Mouse (Mus musculus): ENCODE measurements at regions not wholly inside any gene's neighbourhood (a gene's known extent, or its start where the extent isn't known, plus 50 kb on each side); places are given as distances from the start of the nearest gene placed in this dataset.

DNA sequence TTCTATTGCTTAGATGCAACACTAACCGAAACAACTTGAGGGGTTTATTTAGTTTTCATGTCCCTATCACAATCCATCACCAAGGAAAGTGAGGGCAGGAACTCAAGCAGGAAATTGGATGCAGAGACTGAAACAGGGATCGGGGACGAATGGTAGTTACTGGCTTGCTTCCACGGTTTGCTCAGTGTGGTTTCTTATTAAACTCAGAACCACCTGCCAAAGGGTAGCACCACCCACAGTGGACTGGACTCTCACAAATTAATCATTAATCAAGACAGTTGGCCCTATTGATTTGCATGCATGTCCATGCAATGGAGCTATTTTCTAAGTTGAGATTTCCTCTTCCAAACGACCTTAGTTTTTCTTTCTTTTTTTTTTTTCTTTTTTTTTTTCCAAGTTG, 719.2 kb downstream of the Diaph3 start:
- H3K36me3 ChIP-seq (ENCODE audit: control insufficient read depth, insufficient read depth) = no peaks in the 10 kb centered on the region
- H3K9me3 ChIP-seq (ENCODE audit: control insufficient read depth) = no peaks in the 10 kb centered on the region
- TF ChIP-seq CTCF (IDR thresholded peaks at IDR 0.05; ENCODE audit: low read depth) = no peak
- no peak overlapping the region for H3K4me2 ChIP-seq (replicated peaks; ENCODE audit: low read depth)
- H3K27ac ChIP-seq (ENCODE audit: low read depth, low read length) = no peak overlapping the region
- H3K9ac ChIP-seq (ENCODE audit: low read depth, low read length) = no peak overlapping the region
- H3K4me3 ChIP-seq (ENCODE audit: low read depth, low read length) = no peak overlapping the region
- WGBS = 51% methylated on average over 5 of the region's 5 CpGs
- no peak for ATAC-seq
- H3K27me3 ChIP-seq (replicated peaks; ENCODE audit: control insufficient read depth, insufficient read depth, low read length) = no peaks in the 10 kb centered on the region
- no peaks in the 10 kb centered on the region for H3K4me1 ChIP-seq (replicated peaks; ENCODE audit: control insufficient read depth, insufficient read depth, low read length)

DNA sequence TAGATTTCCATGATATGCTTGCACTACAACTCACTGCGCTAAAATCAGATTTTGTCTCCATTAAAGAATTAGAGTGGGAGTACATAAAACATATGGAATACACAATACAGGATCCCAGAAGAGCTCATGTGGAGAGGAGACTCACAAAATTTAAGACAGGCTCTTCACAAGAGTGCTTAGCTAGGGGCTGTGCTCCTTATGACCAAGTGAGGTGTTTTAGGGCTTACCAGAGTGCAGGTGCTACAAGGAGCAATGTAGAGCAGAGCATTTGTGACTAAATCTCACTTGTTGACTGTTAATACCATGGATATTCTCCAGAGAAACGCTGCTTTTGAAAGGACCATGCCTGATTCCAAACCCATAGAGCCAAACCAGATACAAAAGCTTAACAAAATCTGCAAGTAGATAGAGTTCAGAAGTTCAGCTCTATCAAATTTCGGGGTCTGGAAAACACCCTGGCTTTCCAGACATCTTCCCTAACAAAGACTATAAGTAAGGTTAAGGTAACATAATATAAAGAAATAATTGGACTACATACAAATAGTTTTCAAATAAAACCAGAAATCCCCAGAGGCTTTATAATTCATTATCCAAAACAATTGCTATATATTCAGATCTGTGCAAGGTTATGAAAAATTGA, 721.0 kb downstream of the Diaph3 start:
- Histone ChIP-seq H3K9me3 (ENCODE audit: control insufficient read depth) (no peaks in the 10 kb centered on the region), H3K4me1 (replicated peaks; ENCODE audit: control insufficient read depth, insufficient read depth, low read length) (no peaks in the 10 kb centered on the region), H3K4me3 (ENCODE audit: low read depth, low read length) (no peak overlapping the region), H3K9ac (ENCODE audit: low read depth, low read length) (no peak overlapping the region), H3K4me2 (replicated peaks; ENCODE audit: low read depth) (no peak overlapping the region), H3K36me3 (ENCODE audit: control insufficient read depth, insufficient read depth) (no peaks in the 10 kb centered on the region), H3K27me3 (replicated peaks; ENCODE audit: control insufficient read depth, insufficient read depth, low read length) (no peaks in the 10 kb centered on the region), H3K27ac (ENCODE audit: low read depth, low read length) (no peak overlapping the region)
- TF ChIP-seq CTCF (IDR thresholded peaks at IDR 0.05; ENCODE audit: low read depth) = no peak
- no peak for ATAC-seq
- 78% methylated on average over 3 of the region's 3 CpGs for WGBS

DNA sequence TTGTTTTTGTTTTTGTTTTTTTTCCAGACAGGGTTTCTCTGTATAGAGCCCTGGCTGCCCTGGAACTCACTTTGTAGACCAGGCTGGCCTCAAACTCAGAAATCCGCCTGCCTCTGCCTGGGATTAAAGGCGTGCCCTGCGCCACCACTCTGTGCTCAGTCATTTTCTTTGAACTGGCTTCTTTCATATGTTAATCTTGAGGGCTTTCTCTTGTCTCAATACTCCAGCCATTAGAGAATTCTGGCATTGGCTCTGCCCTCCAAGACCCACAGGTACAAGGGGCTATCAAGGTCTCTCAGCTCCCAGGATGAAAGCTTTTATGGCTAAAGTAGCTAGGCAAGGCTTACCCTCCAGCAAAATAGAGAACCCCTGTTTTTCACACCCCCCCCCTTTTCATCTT, 744.2 kb downstream of the Diaph3 start:
- no peak for ATAC-seq
- Histone ChIP-seq H3K36me3 (ENCODE audit: control insufficient read depth, insufficient read depth) (no peaks in the 10 kb centered on the region), H3K4me2 (replicated peaks; ENCODE audit: low read depth) (no peak overlapping the region), H3K27ac (ENCODE audit: low read depth, low read length) (no peak overlapping the region), H3K9me3 (ENCODE audit: control insufficient read depth) (no peaks in the 10 kb centered on the region), H3K9ac (ENCODE audit: low read depth, low read length) (no peak overlapping the region), H3K4me3 (ENCODE audit: low read depth, low read length) (no peak overlapping the region), H3K27me3 (replicated peaks; ENCODE audit: control insufficient read depth, insufficient read depth, low read length) (no peaks in the 10 kb centered on the region), H3K4me1 (replicated peaks; ENCODE audit: control insufficient read depth, insufficient read depth, low read length) (no peaks in the 10 kb centered on the region)
- 92% methylated on average over 3 of the region's 3 CpGs for WGBS
- no peak for TF ChIP-seq CTCF (IDR thresholded peaks at IDR 0.05; ENCODE audit: low read depth)

DNA sequence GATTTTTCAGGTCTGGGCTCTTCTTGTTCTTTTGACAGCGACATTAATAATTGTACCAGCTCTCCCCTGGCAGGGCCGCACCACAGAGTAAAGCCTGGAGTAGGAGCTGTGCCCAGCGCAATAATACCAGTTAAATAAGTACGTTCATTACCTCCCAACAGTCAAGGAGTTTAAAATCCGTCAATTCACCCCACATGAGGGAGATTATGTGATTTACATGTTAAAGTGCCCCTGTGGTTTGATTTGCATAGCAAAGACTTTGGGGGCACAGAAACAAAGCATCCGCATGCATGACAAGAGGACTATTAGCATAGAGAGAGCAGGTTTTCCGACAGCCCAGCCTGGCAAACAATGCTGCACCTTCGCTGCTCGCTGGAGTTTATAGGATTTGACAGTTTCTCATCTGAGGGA, 745.1 kb downstream of the Diaph3 start:
- no peak overlapping the region for H3K27ac ChIP-seq (ENCODE audit: low read depth, low read length)
- no peaks in the 10 kb centered on the region for H3K36me3 ChIP-seq (ENCODE audit: control insufficient read depth, insufficient read depth)
- no peaks in the 10 kb centered on the region for H3K4me1 ChIP-seq (replicated peaks; ENCODE audit: control insufficient read depth, insufficient read depth, low read length)
- ATAC-seq = no peak
- 31% methylated on average over 9 of the region's 9 CpGs for WGBS
- no peak overlapping the region for H3K9ac ChIP-seq (ENCODE audit: low read depth, low read length)
- no peak for TF ChIP-seq CTCF (IDR thresholded peaks at IDR 0.05; ENCODE audit: low read depth)
- no peaks in the 10 kb centered on the region for H3K9me3 ChIP-seq (ENCODE audit: control insufficient read depth)
- H3K4me2 ChIP-seq (replicated peaks; ENCODE audit: low read depth) = no peak overlapping the region
- no peak overlapping the region for H3K4me3 ChIP-seq (ENCODE audit: low read depth, low read length)
- H3K27me3 ChIP-seq (replicated peaks; ENCODE audit: control insufficient read depth, insufficient read depth, low read length) = no peaks in the 10 kb centered on the region

DNA sequence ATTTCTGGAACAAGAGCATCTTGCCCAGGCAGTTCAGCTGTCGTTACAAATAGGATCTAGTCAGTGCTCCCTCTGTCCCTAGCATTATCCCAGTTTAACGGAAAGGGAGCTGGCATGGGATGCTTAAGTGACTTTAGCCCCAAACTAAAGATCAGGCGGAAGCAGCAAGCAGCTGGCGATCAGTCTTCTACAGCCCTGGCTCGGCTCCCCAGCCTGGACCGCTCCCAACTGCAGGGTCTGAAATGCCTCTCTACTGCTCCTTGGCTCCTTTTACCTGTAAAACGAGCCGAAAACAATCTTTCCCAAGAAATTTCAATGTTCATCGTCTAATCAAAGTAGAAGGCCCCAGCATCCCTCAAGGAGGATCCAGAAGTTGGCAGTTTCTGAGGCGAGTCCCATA, 745.5 kb downstream of the Diaph3 start:
- no peaks in the 10 kb centered on the region for H3K9me3 ChIP-seq (ENCODE audit: control insufficient read depth)
- H3K4me1 ChIP-seq (replicated peaks; ENCODE audit: control insufficient read depth, insufficient read depth, low read length) = no peaks in the 10 kb centered on the region
- no peak overlapping the region for H3K9ac ChIP-seq (ENCODE audit: low read depth, low read length)
- no peaks in the 10 kb centered on the region for H3K36me3 ChIP-seq (ENCODE audit: control insufficient read depth, insufficient read depth)
- ATAC-seq = no peak
- TF ChIP-seq CTCF (IDR thresholded peaks at IDR 0.05; ENCODE audit: low read depth) = no peak
- no peak overlapping the region for H3K4me3 ChIP-seq (ENCODE audit: low read depth, low read length)
- WGBS = 29% methylated on average over 10 of the region's 10 CpGs
- no peaks in the 10 kb centered on the region for H3K27me3 ChIP-seq (replicated peaks; ENCODE audit: control insufficient read depth, insufficient read depth, low read length)
- H3K4me2 ChIP-seq (replicated peaks; ENCODE audit: low read depth) = no peak overlapping the region
- H3K27ac ChIP-seq (ENCODE audit: low read depth, low read length) = no peak overlapping the region

DNA sequence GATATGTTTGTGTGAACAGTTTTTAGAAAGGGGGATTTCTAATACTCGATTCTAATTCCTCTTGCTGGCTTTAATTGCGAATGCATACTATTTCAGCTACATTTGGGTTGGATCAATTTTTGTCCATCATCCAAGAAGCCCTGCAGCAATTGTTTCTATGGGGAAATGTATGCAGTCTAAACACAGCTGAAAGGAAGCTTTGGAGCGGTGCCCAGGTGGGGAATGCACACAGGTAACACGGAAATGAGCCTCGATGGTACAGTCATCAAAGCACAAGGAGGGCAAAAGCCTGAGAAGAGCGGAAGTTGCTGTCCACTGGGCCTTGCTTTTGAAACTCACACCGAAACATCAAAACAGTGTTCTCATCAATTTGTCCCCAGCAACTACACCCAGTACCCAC, 746.0 kb downstream of the Diaph3 start:
- Histone ChIP-seq H3K4me2 (replicated peaks; ENCODE audit: low read depth) (no peak overlapping the region), H3K9ac (ENCODE audit: low read depth, low read length) (no peak overlapping the region), H3K27ac (ENCODE audit: low read depth, low read length) (no peak overlapping the region), H3K4me3 (ENCODE audit: low read depth, low read length) (no peak overlapping the region), H3K27me3 (replicated peaks; ENCODE audit: control insufficient read depth, insufficient read depth, low read length) (no peaks in the 10 kb centered on the region), H3K36me3 (ENCODE audit: control insufficient read depth, insufficient read depth) (no peaks in the 10 kb centered on the region), H3K9me3 (ENCODE audit: control insufficient read depth) (no peaks in the 10 kb centered on the region), H3K4me1 (replicated peaks; ENCODE audit: control insufficient read depth, insufficient read depth, low read length) (no peaks in the 10 kb centered on the region)
- no peak for TF ChIP-seq CTCF (IDR thresholded peaks at IDR 0.05; ENCODE audit: low read depth)
- WGBS = 72% methylated on average over 7 of the region's 7 CpGs
- ATAC-seq = no peak

DNA sequence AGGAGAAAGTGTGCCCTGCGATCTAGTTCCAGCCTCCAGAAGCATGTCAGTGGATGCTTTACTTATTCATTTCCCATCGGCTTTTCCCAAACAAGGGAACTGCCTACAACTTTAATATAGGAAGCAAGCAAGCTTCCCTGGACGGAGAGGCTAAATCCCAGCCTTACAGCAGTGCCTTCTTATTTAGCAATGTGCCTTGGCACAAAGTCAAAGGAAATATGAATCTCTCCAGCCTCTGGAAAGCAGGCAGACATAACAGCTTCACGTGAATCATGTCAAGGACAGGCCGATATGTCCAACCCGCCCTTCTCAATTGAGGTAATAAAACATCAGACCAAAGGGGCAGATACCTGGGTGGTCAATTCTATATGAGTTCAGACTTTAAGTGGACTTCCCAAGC, 755.9 kb downstream of the Diaph3 start:
- Histone ChIP-seq H3K27ac (ENCODE audit: low read depth, low read length) (no peak overlapping the region), H3K4me2 (replicated peaks; ENCODE audit: low read depth) (no peak overlapping the region), H3K36me3 (ENCODE audit: control insufficient read depth, insufficient read depth) (no peaks in the 10 kb centered on the region), H3K9me3 (ENCODE audit: control insufficient read depth) (no peaks in the 10 kb centered on the region), H3K9ac (ENCODE audit: low read depth, low read length) (no peak overlapping the region), H3K4me1 (replicated peaks; ENCODE audit: control insufficient read depth, insufficient read depth, low read length) (no peaks in the 10 kb centered on the region), H3K27me3 (replicated peaks; ENCODE audit: control insufficient read depth, insufficient read depth, low read length) (no peaks in the 10 kb centered on the region), H3K4me3 (ENCODE audit: low read depth, low read length) (no peak overlapping the region)
- 45% methylated on average over 6 of the region's 6 CpGs for WGBS
- ATAC-seq = no peak
- TF ChIP-seq CTCF (IDR thresholded peaks at IDR 0.05; ENCODE audit: low read depth) = no peak
